ENCODE assay signal across 9 mouse cellular contexts in genomic region chr12:98212457-98213175, GRCm38 (mm10). TPM values are rescaled to one million over a fixed set of nuclear protein-coding genes. Genes with fewer than 3 reads are reported as not detected.
DNase-seq lines count a peak whose midpoint lies in the region; ATAC-seq and TF ChIP-seq lines count a peak whose summit lies in the region.
"Had no signal": no experiment of that assay in that cellular context is flagged by ENCODE, and none has a peak within 500 bp of the region (broad histone marks: within the 10 kb centered on the region; RNA-seq: fewer than 3 reads in every experiment).

No protein-coding gene starts in this region.

- no peaks in the 10 kb centered on the region for H3K4me1 ChIP-seq in E14TG2a.4 (replicated peaks; ENCODE audit: low read depth, low read length)
- H3K4me1 ChIP-seq in heart, postnatal 0 days (ENCODE audit: control insufficient read depth, insufficient read depth) = peaks cover 11% of the 10 kb centered on the region
- 0 out of 2 replicates have a peak, but pooled peaks cover 4% of the 10 kb centered on the region for H3K4me1 ChIP-seq in neural tube, embryonic 12.5 days
- H3K4me1 ChIP-seq: embryonic facial prominence, embryonic 12.5 days had no signal

- intact Hi-C loops in left cerebral cortex, postnatal 4 days (cut with DNase I) = no loop called here

- 79% methylated on average over 13 of the region's 13 CpGs for WGBS in heart, postnatal 0 days
- WGBS in neural tube, embryonic 12.5 days = 90% methylated on average over 13 of the region's 13 CpGs

- no peak overlapping the region for H3K4me2 ChIP-seq in heart, postnatal 0 days (ENCODE audit: low read depth, low read length)
- no peak overlapping the region for H3K4me2 ChIP-seq in neural tube, embryonic 12.5 days (replicated peaks)
- H3K4me2 ChIP-seq: embryonic facial prominence, embryonic 12.5 days had no signal

- no peak for TF ChIP-seq EP300 in heart, postnatal 0 days (IDR thresholded peaks at IDR 0.05; ENCODE audit: low read depth)

- TF ChIP-seq CTCF in E14TG2a.4 (conservative IDR thresholded peaks at IDR 0.05; ENCODE audit: low read length) = peak; percentile 89
- peak; percentile 76 for TF ChIP-seq CTCF in heart, postnatal 0 days (IDR thresholded peaks at IDR 0.05; ENCODE audit: low read depth)

- peak; percentile 6 for DNase-seq in kidney, adult 18-20 months
- DNase-seq in kidney, adult 11 months = no peak
- DNase-seq in cerebellum, postnatal 10 days = peak; percentile 49 to 64
- peak; percentile 47 for DNase-seq in heart, postnatal 0 days (ENCODE audit: low spot score)
- DNase-seq in left cerebral cortex, postnatal 4 days = peak; percentile 10
- no peak for DNase-seq in testis, postnatal 10 days (ENCODE audit: low spot score)

- H3K27ac ChIP-seq in heart, postnatal 0 days (ENCODE audit: low read depth) = no peak overlapping the region
- H3K27ac ChIP-seq in neural tube, embryonic 12.5 days = no peak overlapping the region
- H3K27ac ChIP-seq: embryonic facial prominence, embryonic 12.5 days had no signal

- no peak for ATAC-seq in heart, postnatal 0 days (ENCODE audit: insufficient read depth, low read depth)
- ATAC-seq in neural tube, embryonic 12.5 days (ENCODE audit: low FRiP score, low read depth) = peak; percentile 74

- H3K9me3 ChIP-seq in E14TG2a.4 (ENCODE audit: low read length) = no peaks in the 10 kb centered on the region
- no peaks in the 10 kb centered on the region for H3K9me3 ChIP-seq in heart, postnatal 0 days (replicated peaks; ENCODE audit: control insufficient read depth, low read length)
- H3K9me3 ChIP-seq in neural tube, embryonic 12.5 days = no peaks in the 10 kb centered on the region
- H3K9me3 ChIP-seq: embryonic facial prominence, embryonic 12.5 days had no signal

- no peaks in the 10 kb centered on the region for H3K36me3 ChIP-seq in E14TG2a.4 (ENCODE audit: insufficient read depth, low read length)
- peaks cover 6% of the 10 kb centered on the region; the same call in 1 of the 2 replicates for H3K36me3 ChIP-seq in heart, postnatal 0 days (replicated peaks; ENCODE audit: control insufficient read depth, insufficient read depth, low read length)
- H3K36me3 ChIP-seq in neural tube, embryonic 12.5 days = peaks cover 4% of the 10 kb centered on the region; the same call in 1 of the 2 replicates

- no peak overlapping the region for H3K9ac ChIP-seq in heart, postnatal 0 days (replicated peaks; ENCODE audit: low read depth, low read length)
- no peak overlapping the region for H3K9ac ChIP-seq in neural tube, embryonic 12.5 days
- H3K9ac ChIP-seq: embryonic facial prominence, embryonic 12.5 days had no signal

- H3K27me3 ChIP-seq in E14TG2a.4 (ENCODE audit: insufficient read depth, low read length) = no peaks in the 10 kb centered on the region
- H3K27me3 ChIP-seq in heart, postnatal 0 days (ENCODE audit: control insufficient read depth, insufficient read depth, low read length) = no peaks in the 10 kb centered on the region
- no peaks in the 10 kb centered on the region for H3K27me3 ChIP-seq in neural tube, embryonic 12.5 days (replicated peaks)
- H3K27me3 ChIP-seq: embryonic facial prominence, embryonic 12.5 days had no signal

- H3K4me3 ChIP-seq in E14TG2a.4 (replicated peaks; ENCODE audit: low read length) = no peak overlapping the region
- no peak overlapping the region for H3K4me3 ChIP-seq in heart, postnatal 0 days (ENCODE audit: low read depth, low read length)
- H3K4me3 ChIP-seq in neural tube, embryonic 12.5 days = no peak overlapping the region
- H3K4me3 ChIP-seq: embryonic facial prominence, embryonic 12.5 days had no signal

RNA-seq across cellular contexts. Expression of gene Galc, which starts 46.6 kb away (rescaled TPM):
- total RNA-seq in heart, postnatal 0 days (2014; rRNA removed; ENCODE audit: low replicate concordance) = 10.5 and 10.9 TPM in 2 replicates
- 4.2 and 4.3 TPM in 2 replicates for polyA plus RNA-seq in heart, postnatal 0 days (2015; fragmentation: Nextera tagmentation; extraction: Ambion mirVana)
- total RNA-seq in left cerebral cortex, postnatal 4 days (2021) = 10 to 100 TPM; 20.4 to 22.4 TPM
- 11.2 and 12.3 TPM in 2 replicates for polyA plus RNA-seq in neural tube, embryonic 12.5 days (2016; fragmentation: Nextera tagmentation; extraction: Ambion mirVana)

RNA-seq across cellular contexts. Expression of gene Gpr65, which starts 55.8 kb away (rescaled TPM):
- 0.15 and 1.1 TPM in 2 replicates for total RNA-seq in heart, postnatal 0 days (2014; rRNA removed; ENCODE audit: low replicate concordance)
- polyA plus RNA-seq in heart, postnatal 0 days (2015; fragmentation: Nextera tagmentation; extraction: Ambion mirVana) = 0.85 and 0.92 TPM in 2 replicates
- under 1 TPM in 1 of 2 experiments, not detected in 1; 0.24 TPM for total RNA-seq in left cerebral cortex, postnatal 4 days (2021)
- polyA plus RNA-seq in neural tube, embryonic 12.5 days (2016; fragmentation: Nextera tagmentation; extraction: Ambion mirVana) = 0.56 and 0.86 TPM in 2 replicates

Comparison
In these comparisons a context has a peak if more than half of its experiments do, and no peak if none do; other contexts are left out.
1. DNase-seq: peak in kidney, adult 18-20 months (single experiment), cerebellum, postnatal 10 days (2 of 2), heart, postnatal 0 days (single experiment) and left cerebral cortex, postnatal 4 days (single experiment); none in kidney, adult 11 months (single experiment) and testis, postnatal 10 days (single experiment).